ENCODE assay signal across 15 mouse cellular contexts in the genomic region with DNA sequence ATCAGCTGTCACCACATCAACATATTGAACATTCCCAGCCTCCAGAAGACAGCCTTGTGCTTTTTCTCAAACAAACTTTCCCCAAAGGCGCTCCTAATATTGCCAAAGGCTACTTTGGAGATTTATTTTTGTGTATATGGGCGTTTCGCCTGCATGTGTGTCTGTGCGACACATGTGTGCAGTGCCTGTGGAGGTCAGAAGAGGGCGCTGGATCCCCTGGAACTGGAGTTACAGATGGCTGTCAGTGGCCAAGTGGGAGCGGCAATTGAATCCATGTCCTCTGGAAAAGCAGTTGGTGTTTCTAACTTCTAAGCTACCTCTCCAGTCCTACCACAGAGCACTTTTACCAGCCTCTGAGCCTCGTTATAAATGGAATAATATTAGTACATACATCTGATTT. TPM values are rescaled to one million over a fixed set of nuclear protein-coding genes. Genes with fewer than 3 reads are reported as not detected.
DNase-seq lines count a peak whose midpoint lies in the region; ATAC-seq and TF ChIP-seq lines count a peak whose summit lies in the region.
"Had no signal": no experiment of that assay in that cellular context is flagged by ENCODE, and none has a peak within 500 bp of the region (broad histone marks: within the 10 kb centered on the region; RNA-seq: fewer than 3 reads in every experiment).

No protein-coding gene starts in this region.

- WGBS in heart, adult 2 months, result 88% methylated on average over 7 of the region's 7 CpGs
- WGBS in heart, embryonic 12.5 days, result 81% methylated on average over 7 of the region's 7 CpGs
- 87% methylated on average over 7 of the region's 7 CpGs for WGBS in liver, adult 2 months
- 79% methylated on average over 7 of the region's 7 CpGs for WGBS in liver, embryonic 11.5 days

- POLR2A ChIA-PET in Patski (lab: Charles Lee), result no interaction called here

- no peak overlapping the region for H3K9ac ChIP-seq in heart, adult 2 months (ENCODE audit: low read depth, low read length)
- no peak overlapping the region for H3K9ac ChIP-seq in heart, embryonic 12.5 days
- no peak overlapping the region for H3K9ac ChIP-seq in liver, adult 2 months (ENCODE audit: low read depth, low read length)
- H3K9ac ChIP-seq in liver, embryonic 11.5 days (ENCODE audit: low read depth, low read length), result no peak overlapping the region
- H3K9ac ChIP-seq: embryonic facial prominence, embryonic 15.5 days; forebrain, embryonic 13.5 days; heart, embryonic 13.5 days; hindbrain, embryonic 13.5 days had no signal

- DNase-seq in heart, adult 2 months, result no peak
- no peak for DNase-seq in liver, adult 2 months (ENCODE audit: extremely low read depth, low read depth, low spot score)
- DNase-seq in liver, embryonic 11.5 days (ENCODE audit: low spot score), result no peak
- DNase-seq in A20 (ENCODE audit: low read depth, low spot score) (peak; percentile 31), Patski (ENCODE audit: low read depth, low spot score) (no peak)
- no peak for DNase-seq in adrenal gland, adult 18-20 months (ENCODE audit: low spot score in 2 of 2)
- DNase-seq: gastrocnemius, postnatal 25 days; right cerebral cortex, postnatal 14 days; thymus, postnatal 36 days had no signal

- TF ChIP-seq CTCF in heart, adult 2 months (IDR thresholded peaks at IDR 0.05), result peak; percentile 22; the same call in 1 of the 2 replicates
- TF ChIP-seq CTCF in liver, adult 2 months (IDR thresholded peaks at IDR 0.05; ENCODE audit: low read depth, low read length), result peak; percentile 43; the same call in 1 of the 2 replicates
- peak; percentile 60 for TF ChIP-seq CTCF in Patski (IDR thresholded peaks at IDR 0.05)

- CTCF ChIA-PET in Patski (lab: Charles Lee), result interaction anchor here (0.7 to 1.4 kb wide), 4 partner anchors 20 to 166 kb away, joined by 3 to 5 read pairs (median 4); no protein-coding TSS in a partner anchor

- intact Hi-C loops in heart, adult 2 months (cut with DNase I), result loop anchor here (5.0 kb wide), 1 partner anchor 34 kb away; no protein-coding TSS in a partner anchor

- H3K27ac ChIP-seq in heart, adult 2 months, result no peak overlapping the region
- no peak overlapping the region for H3K27ac ChIP-seq in heart, embryonic 12.5 days (ENCODE audit: poor library complexity, severe bottlenecking)
- no peak overlapping the region for H3K27ac ChIP-seq in liver, adult 2 months (replicated peaks; ENCODE audit: insufficient read depth, low read depth, low read length)
- no peak overlapping the region for H3K27ac ChIP-seq in liver, embryonic 11.5 days (ENCODE audit: low read depth, low read length)
- H3K27ac ChIP-seq: embryonic facial prominence, embryonic 15.5 days; forebrain, embryonic 13.5 days; heart, embryonic 13.5 days; hindbrain, embryonic 13.5 days had no signal

- in situ Hi-C loops in Patski (cut with MboI; ENCODE audit: low pct_unique_long_range_greater_than_20kb), result loop anchor here (5.0 kb wide), 1 partner anchor 166 kb away; no protein-coding TSS in a partner anchor

- H3K9me3 ChIP-seq in heart, embryonic 12.5 days (replicated peaks), result no peaks in the 10 kb centered on the region; the same call in 1 of the 2 replicates
- no peaks in the 10 kb centered on the region for H3K9me3 ChIP-seq in liver, embryonic 11.5 days (ENCODE audit: control insufficient read depth, low read length)
- H3K9me3 ChIP-seq: embryonic facial prominence, embryonic 15.5 days; forebrain, embryonic 13.5 days; heart, embryonic 13.5 days; hindbrain, embryonic 13.5 days had no signal

- no peaks in the 10 kb centered on the region for H3K36me3 ChIP-seq in heart, adult 2 months (ENCODE audit: control insufficient read depth, insufficient read depth, low read length)
- H3K36me3 ChIP-seq in heart, embryonic 12.5 days, result no peaks in the 10 kb centered on the region
- H3K36me3 ChIP-seq in liver, adult 2 months (ENCODE audit: control insufficient read depth, insufficient read depth, low read length), result no peaks in the 10 kb centered on the region
- no peaks in the 10 kb centered on the region for H3K36me3 ChIP-seq in liver, embryonic 11.5 days (ENCODE audit: control insufficient read depth, insufficient read depth, low read length)
- H3K36me3 ChIP-seq: embryonic facial prominence, embryonic 15.5 days; heart, embryonic 13.5 days; hindbrain, embryonic 13.5 days had no signal

- TF ChIP-seq POLR2A in heart, adult 2 months (IDR thresholded peaks at IDR 0.05; ENCODE audit: insufficient read depth, low read depth, low read length), result no peak
- TF ChIP-seq POLR2A in liver, adult 2 months (IDR thresholded peaks at IDR 0.05; ENCODE audit: extremely low read depth, insufficient read depth, low read length), result no peak

- no peak for ATAC-seq in heart, embryonic 12.5 days (ENCODE audit: insufficient number of reproducible peaks, low FRiP score)
- ATAC-seq in liver, embryonic 11.5 days (replicated peaks; ENCODE audit: low FRiP score), result no peak
- no peak for ATAC-seq in Patski
- no peak for ATAC-seq in frontal cortex, adult (ENCODE audit: low TSS enrichment)
- ATAC-seq: forebrain, embryonic 13.5 days had no signal

- no peaks in the 10 kb centered on the region for H3K79me2 ChIP-seq in heart, adult 2 months (replicated peaks; ENCODE audit: control insufficient read depth, insufficient read depth, low read length)
- no peaks in the 10 kb centered on the region for H3K79me2 ChIP-seq in liver, adult 2 months (ENCODE audit: control insufficient read depth, insufficient read depth, low read length)

- H3K4me2 ChIP-seq in heart, embryonic 12.5 days, result no peak overlapping the region
- no peak overlapping the region for H3K4me2 ChIP-seq in liver, embryonic 11.5 days
- H3K4me2 ChIP-seq: embryonic facial prominence, embryonic 15.5 days; forebrain, embryonic 13.5 days; heart, embryonic 13.5 days; hindbrain, embryonic 13.5 days had no signal

- no peak overlapping the region for H3K4me3 ChIP-seq in heart, adult 2 months
- H3K4me3 ChIP-seq in heart, embryonic 12.5 days, result no peak overlapping the region
- no peak overlapping the region for H3K4me3 ChIP-seq in liver, adult 2 months (ENCODE audit: insufficient read depth, low read depth, low read length)
- H3K4me3 ChIP-seq in liver, embryonic 11.5 days (ENCODE audit: low read depth, low read length), result no peak overlapping the region
- H3K4me3 ChIP-seq: embryonic facial prominence, embryonic 15.5 days; forebrain, embryonic 13.5 days; heart, embryonic 13.5 days; hindbrain, embryonic 13.5 days had no signal

- no peaks in the 10 kb centered on the region for H3K27me3 ChIP-seq in heart, adult 2 months (ENCODE audit: control insufficient read depth, insufficient read depth, low read length)
- H3K27me3 ChIP-seq in heart, embryonic 12.5 days (replicated peaks), result no peaks in the 10 kb centered on the region
- no peaks in the 10 kb centered on the region for H3K27me3 ChIP-seq in liver, adult 2 months (ENCODE audit: control insufficient read depth, insufficient read depth, low read length)
- H3K27me3 ChIP-seq in liver, embryonic 11.5 days (replicated peaks; ENCODE audit: control insufficient read depth, insufficient read depth, low read length), result no peaks in the 10 kb centered on the region
- H3K27me3 ChIP-seq in Patski, result no peaks in the 10 kb centered on the region
- H3K27me3 ChIP-seq: embryonic facial prominence, embryonic 15.5 days; forebrain, embryonic 13.5 days; heart, embryonic 13.5 days; hindbrain, embryonic 13.5 days had no signal

- peaks cover 3% of the 10 kb centered on the region; the same call in 1 of the 2 replicates for H3K4me1 ChIP-seq in heart, adult 2 months (ENCODE audit: control insufficient read depth, insufficient read depth, low read length)
- H3K4me1 ChIP-seq in heart, embryonic 12.5 days (replicated peaks), result no peaks in the 10 kb centered on the region
- no peaks in the 10 kb centered on the region for H3K4me1 ChIP-seq in liver, adult 2 months (ENCODE audit: control insufficient read depth, insufficient read depth, low read length)
- no peaks in the 10 kb centered on the region for H3K4me1 ChIP-seq in liver, embryonic 11.5 days (replicated peaks; ENCODE audit: control insufficient read depth, insufficient read depth, low read length)
- H3K4me1 ChIP-seq: embryonic facial prominence, embryonic 15.5 days; forebrain, embryonic 13.5 days had no signal

- no peak for TF ChIP-seq EP300 in heart, adult 2 months (IDR thresholded peaks at IDR 0.05; ENCODE audit: insufficient read depth, low read depth, low read length)

RNA-seq across cellular contexts. Expression of gene Scand1, which starts 38.7 kb away (rescaled TPM):
- 10 to 100 TPM; 78.9 to 85.9 TPM for total RNA-seq in heart, adult 2 months (2021)
- polyA plus RNA-seq in heart, adult 2 months (2012; rRNA removed), result 18.9 and 46.2 TPM in 2 replicates
- polyA plus RNA-seq in heart, embryonic 12.5 days (2016; fragmentation: Nextera tagmentation; extraction: Ambion mirVana), result 77.2 and 79.9 TPM in 2 replicates
- 31.1 and 34.3 TPM in 2 replicates for total RNA-seq in liver, adult 2 months (2014; rRNA removed)
- polyA plus RNA-seq in liver, adult 2 months (2012; rRNA removed), result 65.9 and 81.5 TPM in 2 replicates
- 58.9 and 63.6 TPM in 2 replicates for polyA plus RNA-seq in liver, embryonic 11.5 days (2014; fragmentation: Nextera tagmentation; extraction: Ambion mirVana)
- 98.7 TPM for polyA plus RNA-seq in Patski (2021)
- total RNA-seq in adrenal gland, adult 18-20 months (2021), result 100 to 1,000 TPM; 102 to 113 TPM

RNA-seq across cellular contexts. Expression of gene Cnbd2, which starts 39.1 kb away (rescaled TPM):
- 1 to 10 TPM in 1 of 2 experiments, under 1 TPM in 1; 0.89 to 1.0 TPM for total RNA-seq in heart, adult 2 months (2021)
- 0.92 and 0.94 TPM in 2 replicates for polyA plus RNA-seq in heart, adult 2 months (2012; rRNA removed)
- 2.9 and 3.3 TPM in 2 replicates for polyA plus RNA-seq in heart, embryonic 12.5 days (2016; fragmentation: Nextera tagmentation; extraction: Ambion mirVana)
- 0.67 and 1.0 TPM in 2 replicates for total RNA-seq in liver, adult 2 months (2014; rRNA removed)
- 0.40 and 0.62 TPM in 2 replicates for polyA plus RNA-seq in liver, adult 2 months (2012; rRNA removed)
- 2.6 and 2.9 TPM in 2 replicates for polyA plus RNA-seq in liver, embryonic 11.5 days (2014; fragmentation: Nextera tagmentation; extraction: Ambion mirVana)
- polyA plus RNA-seq in Patski (2021), result 4.8 TPM
- 1 to 10 TPM; 2.3 to 3.5 TPM for total RNA-seq in adrenal gland, adult 18-20 months (2021)
